Mouse (Mus musculus) central nervous system, embryonic 14 days (tissue): Measurements from ENCODE around the gene Papln. TPM values are rescaled to one million over a fixed set of nuclear protein-coding genes. Genes with fewer than 3 reads are reported as not detected.

Experiments used
- polyA plus RNA-seq: library from polyadenylated mRNA; depleted of rRNA; stranded (reverse); fragments of >200 nt; gene quantifications from 2 replicates; pipeline ENCODE4 v1.2.3, GENCODE M21; 2012; rRNA removed

Papln gene
- 0.57 and 1.2 TPM in 2 replicates for polyA plus RNA-seq

DNA sequence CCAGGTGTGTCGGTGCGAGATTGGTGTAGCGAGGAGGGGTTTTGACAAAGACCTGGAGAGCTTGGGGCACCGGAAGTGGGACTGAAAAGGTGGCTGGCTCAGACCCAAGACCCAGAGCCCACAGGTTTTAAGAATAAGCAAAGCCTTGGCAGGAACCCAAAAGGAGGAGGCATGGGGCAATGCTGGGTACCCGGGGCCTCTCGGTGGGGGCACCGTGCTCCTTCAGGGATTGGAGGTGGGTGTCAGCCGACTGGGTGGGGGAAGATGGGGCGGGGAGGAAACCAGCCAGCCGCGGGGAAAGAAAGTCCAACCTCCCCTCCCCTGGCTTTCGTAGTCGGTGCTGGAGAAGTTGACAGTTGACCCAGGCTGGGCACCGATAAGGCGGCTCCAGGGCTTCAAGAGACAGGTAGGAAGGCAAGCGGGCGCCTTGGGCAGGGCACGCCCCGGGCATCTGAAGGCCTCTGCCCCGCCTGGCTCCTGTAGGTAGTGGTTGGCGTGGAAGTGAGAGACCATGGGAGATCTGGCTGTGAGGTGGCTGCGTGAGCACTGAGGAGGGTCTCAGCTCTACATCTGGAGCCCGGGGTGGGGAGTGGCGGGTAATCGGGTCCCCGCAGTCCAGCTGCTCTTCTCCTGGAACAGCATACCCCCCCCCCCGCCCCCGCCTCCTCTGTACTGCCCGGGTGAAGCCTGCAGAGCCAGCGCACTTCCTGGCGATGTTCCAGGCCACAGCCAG lies at the start of gene Papln:
Papln (plus strand) TSS at position 324 of the 733 bp plus-strand sequence.

Other genes with a start within 250 kb of the Papln start
- 48.6 and 49.9 TPM in 2 replicates for gene Dcaf4, start 243.2 kb upstream of the Papln start, polyA plus RNA-seq
- gene Zfyve1, start 166.4 kb upstream of the Papln start, polyA plus RNA-seq, result 59.7 and 68.9 TPM in 2 replicates
- 169 and 180 TPM in 2 replicates for gene Rbm25, start 132.4 kb upstream of the Papln start, polyA plus RNA-seq
- gene Psen1, start 75.5 kb upstream of the Papln start, polyA plus RNA-seq, result 45.2 and 46.0 TPM in 2 replicates
- gene Numb, start 158.3 kb downstream of the Papln start, polyA plus RNA-seq, result 36.3 and 36.4 TPM in 2 replicates
- gene Riox1, start 187.0 kb downstream of the Papln start, polyA plus RNA-seq, result 14.3 and 15.7 TPM in 2 replicates
- gene Heatr4, start 221.2 kb downstream of the Papln start, polyA plus RNA-seq, result 0.03 TPM in 1 of 2 replicates, not detected in the other
- 2.9 and 4.7 TPM in 2 replicates for gene Acot2, start 224.2 kb downstream of the Papln start, polyA plus RNA-seq
- 51.0 and 51.4 TPM in 2 replicates for gene Acot1, start 245.9 kb downstream of the Papln start, polyA plus RNA-seq